Mouse (Mus musculus) testis, adult 2 months (tissue): ENCODE results near the gene Olfr283.
A peak's percentile ranks its signal among the peaks of the same experiment; 100 is the strongest.

ENCODE experiments used
- CTCF ChIP-seq: fragments of 200-500 bp; IDR thresholded peaks from 2 replicates; pipeline ENCODE4 v1.5.1; 2012; ENCODE audit warnings: low read depth, mild to moderate bottlenecking, inconsistent platforms, low read length, moderate library complexity; ENCODE audit not compliant: control insufficient read depth, insufficient read depth, insufficient replicate concordance
- POLR2A ChIP-seq: fragments of 200-500 bp; IDR thresholded peaks from 2 replicates; pipeline ENCODE4 v1.6.1; 2012; ENCODE audit warnings: low read depth, mild to moderate bottlenecking, inconsistent platforms, low read length, moderate library complexity; ENCODE audit not compliant: control insufficient read depth

DNA sequence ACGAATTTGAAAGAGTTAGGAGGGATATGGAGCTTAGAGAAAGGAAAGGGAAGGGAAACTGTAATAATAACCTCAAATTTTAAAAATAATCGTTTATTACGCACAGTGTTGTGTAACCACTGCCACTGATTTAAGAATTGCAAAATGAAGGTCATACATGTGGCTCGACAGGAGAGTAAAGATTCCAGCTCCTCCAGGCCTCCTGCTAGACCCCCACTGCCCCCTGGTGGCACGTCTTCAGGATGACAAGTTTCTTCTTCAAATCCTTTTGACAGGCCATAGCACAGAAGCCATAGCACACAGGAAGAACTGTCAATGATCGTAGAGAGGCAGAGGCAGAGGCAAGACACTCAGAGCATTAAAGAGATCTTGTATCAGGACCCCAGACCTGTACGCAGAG lies 9.1 kb upstream of the Olfr283 start:
- TF ChIP-seq CTCF = peak; percentile 73; the same call in 1 of the 2 replicates
- TF ChIP-seq POLR2A = no peak
